Mouse (Mus musculus) B cell, adult 62 days (primary cell): ENCODE data around the gene Nxnl1. TPM values are rescaled to one million over a fixed set of nuclear protein-coding genes. Genes with fewer than 3 reads are reported as not detected.

Experiments used
- total RNA-seq: library from RNA; stranded (reverse); gene quantifications from 4 replicates; pipeline ENCODE4 v1.2.4, GENCODE M21; 2023

The Nxnl1 gene
- total RNA-seq: not detected in 4 replicates

GRCm38 (mm10) chr8:71566501-71566900, at the start of gene Nxnl1:
Gene Nxnl1, minus strand, starts transcription at chr8:71566601.

GRCm38 (mm10) chr8:71610822-71611651, 44.6 kb upstream of the Nxnl1 start, which contains the start of gene Colgalt1:
Gene Colgalt1, plus strand, starts transcription at chr8:71610998.

GRCm38 (mm10) chr8:71597451-71597850, 31.1 kb upstream of the Nxnl1 start, which contains the start of gene Fam129c:
Gene Fam129c, plus strand, starts transcription at chr8:71597648.

GRCm38 (mm10) chr8:71591471-71592373, 25.3 kb upstream of the Nxnl1 start, which contains the start of gene Pgls:
Gene Pgls, plus strand, starts transcription at chr8:71592176.

GRCm38 (mm10) chr8:71568387-71568937, 2.1 kb upstream of the Nxnl1 start, which contains the start of gene Slc27a1:
Gene Slc27a1, plus strand, starts transcription at chr8:71568882.

GRCm38 (mm10) chr8:71558071-71558957, 8.1 kb downstream of the Nxnl1 start, which contains the start of gene Tmem221:
Gene Tmem221, minus strand, starts transcription at chr8:71558871.

GRCm38 (mm10) chr8:71542632-71543343, 23.6 kb downstream of the Nxnl1 start, which contains the start of gene Mvb12a:
Gene Mvb12a, plus strand, starts transcription at chr8:71542922.

GRCm38 (mm10) chr8:71537028-71537867, 29.2 kb downstream of the Nxnl1 start, which contains the start of gene Bst2:
Gene Bst2, minus strand, starts transcription at chr8:71537456.

GRCm38 (mm10) chr8:71525226-71526050, 41.0 kb downstream of the Nxnl1 start, which contains the start of gene Ccdc194:
Gene Ccdc194, minus strand, starts transcription at chr8:71525711.

GRCm38 (mm10) chr8:71511644-71512043, 54.8 kb downstream of the Nxnl1 start, which contains the start of gene Plvap:
Gene Plvap, minus strand, starts transcription at chr8:71511752.

Other genes with a start within 250 kb of the Nxnl1 start
- gene Use1, start 199.8 kb downstream of the Nxnl1 start, total RNA-seq: 279 to 295 TPM (median 290 TPM) in 4 replicates
- gene Ocel1, start 195.3 kb downstream of the Nxnl1 start, total RNA-seq: 16.4 to 24.5 TPM (median 23.0 TPM) in 4 replicates
- 12.5 to 15.7 TPM (median 13.8 TPM) in 4 replicates for gene Nr2f6, start 184.6 kb downstream of the Nxnl1 start, total RNA-seq
- not detected in 4 replicates for gene Ushbp1, start 170.8 kb downstream of the Nxnl1 start, total RNA-seq
- 86.1 to 104 TPM (median 93.2 TPM) in 4 replicates for gene Babam1, start 169.7 kb downstream of the Nxnl1 start, total RNA-seq
- gene Ankle1, start 160.6 kb downstream of the Nxnl1 start, total RNA-seq: 0.39 to 1.6 TPM (median 0.60 TPM) in 4 replicates
- gene Abhd8, start 102.9 kb downstream of the Nxnl1 start, total RNA-seq: 12.0 to 14.3 TPM (median 12.5 TPM) in 4 replicates
- gene Mrpl34, start 101.6 kb downstream of the Nxnl1 start, total RNA-seq: 28.3 to 38.5 TPM (median 35.1 TPM) in 4 replicates
- gene Dda1, start 97.4 kb downstream of the Nxnl1 start, total RNA-seq: 100 to 118 TPM (median 108 TPM) in 4 replicates
- gene Ano8, start 80.6 kb downstream of the Nxnl1 start, total RNA-seq: 11.7 to 13.0 TPM (median 12.1 TPM) in 4 replicates
- 14.6 to 19.6 TPM (median 17.3 TPM) in 4 replicates for gene Gtpbp3, start 78.5 kb downstream of the Nxnl1 start, total RNA-seq
- gene Plvap, start 54.8 kb downstream of the Nxnl1 start, total RNA-seq: 0.49 TPM in 1 of 4 replicates, not detected in the others
- gene Ccdc194, start 40.9 kb downstream of the Nxnl1 start, total RNA-seq: not detected in 4 replicates
- 22.0 to 39.0 TPM (median 26.1 TPM) in 4 replicates for gene Bst2, start 29.1 kb downstream of the Nxnl1 start, total RNA-seq
- gene Mvb12a, start 23.7 kb downstream of the Nxnl1 start, total RNA-seq: 33.7 to 43.0 TPM (median 40.6 TPM) in 4 replicates
- gene Tmem221, start 7.7 kb downstream of the Nxnl1 start, total RNA-seq: not detected in 4 replicates
- gene Slc27a1, start 2.3 kb upstream of the Nxnl1 start, total RNA-seq: 9.7 to 12.1 TPM (median 11.2 TPM) in 4 replicates
- gene Pgls, start 25.6 kb upstream of the Nxnl1 start, total RNA-seq: 96.6 to 107 TPM (median 102 TPM) in 4 replicates
- 102 to 133 TPM (median 110 TPM) in 4 replicates for gene Fam129c, start 31.0 kb upstream of the Nxnl1 start, total RNA-seq
- gene Colgalt1, start 44.4 kb upstream of the Nxnl1 start, total RNA-seq: 104 to 123 TPM (median 109 TPM) in 4 replicates
- 0.09 to 0.33 TPM (median 0.21 TPM) in 3 of 4 replicates, not detected in the other for gene Unc13a, start 105.2 kb upstream of the Nxnl1 start, total RNA-seq
- gene Jak3, start 109.7 kb upstream of the Nxnl1 start, total RNA-seq: 76.1 to 85.3 TPM (median 78.2 TPM) in 4 replicates
- 33.1 to 39.9 TPM (median 34.5 TPM) in 4 replicates for gene Insl3, start 122.6 kb upstream of the Nxnl1 start, total RNA-seq
- 0.30 to 0.75 TPM (median 0.51 TPM) in 4 replicates for gene B3gnt3, start 135.2 kb upstream of the Nxnl1 start, total RNA-seq
- 170 to 194 TPM (median 172 TPM) in 4 replicates for gene Fcho1, start 159.1 kb upstream of the Nxnl1 start, total RNA-seq